Mouse (Mus musculus): ENCODE results near the gene Pnkp. TPM values are rescaled to one million over a fixed set of nuclear protein-coding genes. Genes with fewer than 3 reads are reported as not detected.

The Pnkp gene
- total and polyA plus RNA-seq, 2 experiments from 2014 or later, result 24.5 to 43.6 TPM

GRCm38 (mm10) chr7:44819863-44820262, 37.1 kb upstream of the Pnkp start:
- Histone ChIP-seq H3K4me3 (ENCODE audit: low read depth, low read length) (no peak overlapping the region), H3K27ac (ENCODE audit: low read depth) (no peak overlapping the region), H3K4me2 (ENCODE audit: low read depth, low read length) (0 out of 2 replicates have a peak overlapping the region, but pooled peaks have one; percentile 85), H3K27me3 (ENCODE audit: control insufficient read depth, insufficient read depth, low read length) (no peaks in the 10 kb centered on the region), H3K9ac (replicated peaks; ENCODE audit: low read depth, low read length) (no peak overlapping the region), H3K9me3 (replicated peaks; ENCODE audit: control insufficient read depth, low read length) (no peaks in the 10 kb centered on the region), H3K4me1 (ENCODE audit: control insufficient read depth, insufficient read depth) (peaks cover 42% of the 10 kb centered on the region), H3K36me3 (replicated peaks; ENCODE audit: control insufficient read depth, insufficient read depth, low read length) (no peaks in the 10 kb centered on the region)
- 27% methylated on average over 5 of the region's 5 CpGs for WGBS
- TF ChIP-seq EP300 (IDR thresholded peaks at IDR 0.05; ENCODE audit: low read depth) (no peak), CTCF (IDR thresholded peaks at IDR 0.05; ENCODE audit: low read depth) (no peak)
- DNase-seq (ENCODE audit: low spot score) (no peak), ATAC-seq (ENCODE audit: insufficient read depth, low read depth) (no peak)

DNA sequence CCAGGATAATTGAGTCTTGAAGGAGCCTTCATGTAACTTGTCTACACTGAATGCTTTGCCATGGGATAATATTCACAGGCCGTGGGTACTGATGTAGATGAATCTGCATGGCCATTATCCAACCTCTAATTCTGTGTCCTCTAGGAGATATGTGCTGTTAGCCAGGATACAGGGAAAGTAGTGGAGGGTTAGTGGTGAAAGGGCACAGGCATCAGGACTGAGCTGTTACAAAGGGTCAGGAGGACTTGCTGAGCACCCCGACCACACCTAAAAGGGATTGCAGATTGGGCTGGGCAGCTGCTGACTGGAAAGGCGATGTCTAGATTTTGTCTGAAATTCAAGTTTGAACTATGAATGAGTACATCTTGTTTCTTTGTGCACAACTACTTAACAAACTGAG, 36.4 kb upstream of the Pnkp start:
- Histone ChIP-seq H3K4me3 (ENCODE audit: low read depth, low read length) (no peak overlapping the region), H3K36me3 (replicated peaks; ENCODE audit: control insufficient read depth, insufficient read depth, low read length) (no peaks in the 10 kb centered on the region), H3K9me3 (replicated peaks; ENCODE audit: control insufficient read depth, low read length) (no peaks in the 10 kb centered on the region), H3K4me1 (ENCODE audit: control insufficient read depth, insufficient read depth) (peaks cover 40% of the 10 kb centered on the region), H3K27ac (ENCODE audit: low read depth) (no peak overlapping the region), H3K27me3 (ENCODE audit: control insufficient read depth, insufficient read depth, low read length) (no peaks in the 10 kb centered on the region), H3K4me2 (ENCODE audit: low read depth, low read length) (no peak overlapping the region), H3K9ac (replicated peaks; ENCODE audit: low read depth, low read length) (no peak overlapping the region)
- ATAC-seq (ENCODE audit: insufficient read depth, low read depth) (no peak), DNase-seq (ENCODE audit: low spot score) (no peak)
- TF ChIP-seq EP300 (IDR thresholded peaks at IDR 0.05; ENCODE audit: low read depth) (no peak), CTCF (IDR thresholded peaks at IDR 0.05; ENCODE audit: low read depth) (no peak)
- 54% methylated on average over 3 of the region's 3 CpGs for WGBS

DNA sequence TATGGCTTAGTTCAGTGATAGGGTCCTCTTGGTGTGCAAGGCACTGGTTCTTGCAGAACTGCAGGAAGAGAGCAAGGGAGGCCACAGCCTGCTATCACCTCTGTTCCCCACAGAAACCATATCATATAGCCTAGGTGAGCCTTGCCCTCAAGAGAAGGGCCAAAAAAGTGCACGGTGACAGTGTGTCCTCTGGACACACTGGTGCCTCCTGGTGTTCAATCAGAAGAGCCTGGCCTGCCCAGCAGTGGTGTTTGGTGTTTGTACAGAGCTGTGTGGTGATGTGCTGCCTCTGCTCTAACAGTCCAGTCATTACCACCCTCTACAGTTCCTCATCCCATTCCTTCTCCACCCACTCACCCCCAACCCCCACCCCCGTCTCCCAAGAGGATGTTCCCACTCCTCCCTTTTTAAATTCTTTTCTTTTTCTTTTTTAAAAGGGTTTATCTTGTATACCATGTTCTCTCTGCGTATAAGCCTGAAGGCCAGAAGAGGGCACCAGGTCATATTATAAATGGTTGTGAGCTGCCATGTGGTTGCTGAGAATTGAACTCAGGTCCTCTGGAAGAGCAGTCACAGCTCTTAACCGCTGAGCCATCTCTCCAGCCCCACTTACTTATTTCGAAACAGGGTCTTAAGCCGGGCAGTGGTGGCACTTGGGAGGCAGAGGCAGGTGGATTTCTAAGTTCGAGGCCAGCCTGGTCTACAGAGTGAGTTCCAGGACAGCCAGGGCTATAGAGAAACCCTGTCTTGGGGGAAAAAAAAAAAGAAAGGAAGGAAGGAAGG, 35.1 kb upstream of the Pnkp start:
- ATAC-seq (ENCODE audit: insufficient read depth, low read depth) (no peak), DNase-seq (ENCODE audit: low spot score) (no peak)
- Histone ChIP-seq H3K4me3 (ENCODE audit: low read depth, low read length) (no peak overlapping the region), H3K4me1 (ENCODE audit: control insufficient read depth, insufficient read depth) (peaks cover 40% of the 10 kb centered on the region), H3K4me2 (ENCODE audit: low read depth, low read length) (no peak overlapping the region), H3K27me3 (ENCODE audit: control insufficient read depth, insufficient read depth, low read length) (no peaks in the 10 kb centered on the region), H3K36me3 (replicated peaks; ENCODE audit: control insufficient read depth, insufficient read depth, low read length) (no peaks in the 10 kb centered on the region), H3K9me3 (replicated peaks; ENCODE audit: control insufficient read depth, low read length) (no peaks in the 10 kb centered on the region), H3K9ac (replicated peaks; ENCODE audit: low read depth, low read length) (no peak overlapping the region), H3K27ac (ENCODE audit: low read depth) (no peak overlapping the region)
- 77% methylated on average over 7 of the region's 7 CpGs for WGBS
- TF ChIP-seq CTCF (IDR thresholded peaks at IDR 0.05; ENCODE audit: low read depth) (no peak), EP300 (IDR thresholded peaks at IDR 0.05; ENCODE audit: low read depth) (no peak)

GRCm38 (mm10) chr7:44823409-44823808, 33.5 kb upstream of the Pnkp start:
- no peak overlapping the region for H3K4me3 ChIP-seq (ENCODE audit: low read depth, low read length)
- no peak for ATAC-seq (ENCODE audit: insufficient read depth, low read depth)
- no peak overlapping the region for H3K27ac ChIP-seq (ENCODE audit: low read depth)
- peaks cover 4% of the 10 kb centered on the region for H3K36me3 ChIP-seq (replicated peaks; ENCODE audit: control insufficient read depth, insufficient read depth, low read length)
- H3K27me3 ChIP-seq (ENCODE audit: control insufficient read depth, insufficient read depth, low read length), result no peaks in the 10 kb centered on the region
- no peak overlapping the region for H3K4me2 ChIP-seq (ENCODE audit: low read depth, low read length)
- TF ChIP-seq CTCF (IDR thresholded peaks at IDR 0.05; ENCODE audit: low read depth) (peak; percentile 30; the same call in 1 of the 2 replicates), EP300 (IDR thresholded peaks at IDR 0.05; ENCODE audit: low read depth) (no peak)
- no peak for DNase-seq (ENCODE audit: low spot score)
- H3K9ac ChIP-seq (replicated peaks; ENCODE audit: low read depth, low read length), result no peak overlapping the region
- no peaks in the 10 kb centered on the region for H3K9me3 ChIP-seq (replicated peaks; ENCODE audit: control insufficient read depth, low read length)
- H3K4me1 ChIP-seq (ENCODE audit: control insufficient read depth, insufficient read depth), result peaks cover 24% of the 10 kb centered on the region
- whole genome bisulfite sequencing, result 40% methylated on average over 7 of the region's 7 CpGs

DNA sequence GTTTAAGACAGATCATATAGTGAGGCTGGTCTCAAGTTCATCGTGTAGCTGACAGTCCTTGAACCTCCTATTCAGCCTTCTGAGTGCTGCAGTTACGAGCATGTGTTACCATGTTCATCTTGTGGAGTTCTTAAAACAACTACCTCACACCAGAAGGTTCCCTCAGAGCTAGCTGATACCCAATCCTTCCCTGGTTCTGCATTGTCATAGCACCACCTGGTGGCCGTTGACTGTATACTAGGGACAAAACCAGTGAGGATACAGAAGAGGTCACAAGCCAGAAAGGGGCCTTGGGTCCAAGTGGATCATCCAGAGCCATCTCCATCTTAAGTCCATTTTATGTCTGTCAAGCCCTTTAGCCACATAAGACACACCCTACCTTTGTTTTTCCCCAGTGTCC, 32.1 kb upstream of the Pnkp start:
- no peak overlapping the region for H3K4me2 ChIP-seq (ENCODE audit: low read depth, low read length)
- H3K4me3 ChIP-seq (ENCODE audit: low read depth, low read length), result no peak overlapping the region
- WGBS, result 15% methylated on average over 3 of the region's 3 CpGs
- H3K9ac ChIP-seq (replicated peaks; ENCODE audit: low read depth, low read length), result no peak overlapping the region
- DNase-seq (ENCODE audit: low spot score), result peak; percentile 74
- H3K36me3 ChIP-seq (replicated peaks; ENCODE audit: control insufficient read depth, insufficient read depth, low read length), result peaks cover 19% of the 10 kb centered on the region
- no peak overlapping the region for H3K27ac ChIP-seq (ENCODE audit: low read depth)
- peaks cover 10% of the 10 kb centered on the region for H3K4me1 ChIP-seq (ENCODE audit: control insufficient read depth, insufficient read depth)
- peak; percentile 75; the same call in 1 of the 2 replicates for ATAC-seq (ENCODE audit: insufficient read depth, low read depth)
- H3K27me3 ChIP-seq (ENCODE audit: control insufficient read depth, insufficient read depth, low read length), result no peaks in the 10 kb centered on the region
- TF ChIP-seq EP300 (IDR thresholded peaks at IDR 0.05; ENCODE audit: low read depth), result no peak
- peak; percentile 95 for TF ChIP-seq CTCF (IDR thresholded peaks at IDR 0.05; ENCODE audit: low read depth)
- H3K9me3 ChIP-seq (replicated peaks; ENCODE audit: control insufficient read depth, low read length), result no peaks in the 10 kb centered on the region

All from heart, postnatal 0 days (tissue).